Mouse (Mus musculus): Measurements from ENCODE around the gene Tas2r120. TPM values are rescaled to one million over a fixed set of nuclear protein-coding genes. Genes with fewer than 3 reads are reported as not detected.
"Not testable (repeated sequence)": the region's sequence is repeated elsewhere in the genome, so short reads cannot be mapped to it uniquely, and the experiment has no call there.

The Tas2r120 gene
- not detected in 2 replicates for polyA plus RNA-seq (2015; fragmentation: Nextera tagmentation; extraction: Ambion mirVana)

DNA sequence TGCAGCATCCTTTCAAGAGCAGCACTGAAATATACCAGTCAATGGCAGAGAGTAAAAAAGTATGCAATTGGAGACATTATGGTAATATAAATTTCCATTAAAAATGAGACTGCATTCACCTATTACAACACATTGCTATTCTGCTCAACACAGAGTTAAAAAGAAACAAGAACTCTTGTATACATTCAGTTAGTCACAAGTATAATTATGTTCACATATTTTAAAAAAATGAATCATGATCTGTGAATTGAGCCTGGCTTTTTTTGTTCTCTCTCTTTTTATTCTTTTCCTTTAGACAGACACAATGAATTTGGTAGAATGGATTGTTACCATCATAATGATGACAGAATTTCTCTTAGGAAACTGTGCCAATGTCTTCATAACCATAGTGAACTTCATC is at the start of gene Tas2r120:
TSS of gene Tas2r120 (plus strand) at position 301 of the 400 bp plus-strand sequence.
- Histone ChIP-seq H3K9me3 (ENCODE audit: control insufficient read depth, low read length) (no peaks in the 10 kb centered on the region), H3K36me3 (ENCODE audit: control insufficient read depth, insufficient read depth) (no peaks in the 10 kb centered on the region), H3K27me3 (replicated peaks; ENCODE audit: control insufficient read depth, insufficient read depth, low read length) (no peaks in the 10 kb centered on the region), H3K4me2 (ENCODE audit: low read length) (no peak within 1 kb of the TSS), H3K4me3 (replicated peaks; ENCODE audit: low read length) (no peak within 1 kb of the TSS), H3K4me1 (replicated peaks; ENCODE audit: control insufficient read depth, insufficient read depth, low read length) (no peaks in the 10 kb centered on the region), H3K27ac (ENCODE audit: low read length) (no peak within 1 kb of the TSS), H3K9ac (replicated peaks; ENCODE audit: low read depth, low read length) (no peak within 1 kb of the TSS)
- no peak for ATAC-seq

GRCm38 (mm10) chr6:132649399-132649798 is 7.4 kb upstream of the Tas2r120 start:
- Histone ChIP-seq H3K9ac (replicated peaks; ENCODE audit: low read depth, low read length) (no peak overlapping the region), H3K27ac (ENCODE audit: low read length) (no peak overlapping the region), H3K4me1 (replicated peaks; ENCODE audit: control insufficient read depth, insufficient read depth, low read length) (no peaks in the 10 kb centered on the region), H3K4me3 (replicated peaks; ENCODE audit: low read length) (no peak overlapping the region), H3K4me2 (ENCODE audit: low read length) (no peak overlapping the region), H3K36me3 (ENCODE audit: control insufficient read depth, insufficient read depth) (no peaks in the 10 kb centered on the region), H3K27me3 (replicated peaks; ENCODE audit: control insufficient read depth, insufficient read depth, low read length) (no peaks in the 10 kb centered on the region), H3K9me3 (ENCODE audit: control insufficient read depth, low read length) (0 out of 2 replicates have a peak, but pooled peaks cover 2% of the 10 kb centered on the region)
- no peak for ATAC-seq

GRCm38 (mm10) chr6:132651426-132651825 is 5.3 kb upstream of the Tas2r120 start, which contains the start of gene A630073D07Rik:
A630073D07Rik (minus strand) TSS chr6:132651526.
- Histone ChIP-seq H3K4me3 (replicated peaks; ENCODE audit: low read length) (no peak within 1 kb of the TSS), H3K4me1 (replicated peaks; ENCODE audit: control insufficient read depth, insufficient read depth, low read length) (no peaks in the 10 kb centered on the region), H3K4me2 (ENCODE audit: low read length) (no peak within 1 kb of the TSS), H3K27ac (ENCODE audit: low read length) (no peak within 1 kb of the TSS), H3K9ac (replicated peaks; ENCODE audit: low read depth, low read length) (no peak within 1 kb of the TSS), H3K36me3 (ENCODE audit: control insufficient read depth, insufficient read depth) (no peaks in the 10 kb centered on the region), H3K27me3 (replicated peaks; ENCODE audit: control insufficient read depth, insufficient read depth, low read length) (no peaks in the 10 kb centered on the region), H3K9me3 (ENCODE audit: control insufficient read depth, low read length) (no peaks in the 10 kb centered on the region)
- ATAC-seq: no peak
- 72% methylated on average over 1 of the region's 1 CpGs for WGBS

DNA sequence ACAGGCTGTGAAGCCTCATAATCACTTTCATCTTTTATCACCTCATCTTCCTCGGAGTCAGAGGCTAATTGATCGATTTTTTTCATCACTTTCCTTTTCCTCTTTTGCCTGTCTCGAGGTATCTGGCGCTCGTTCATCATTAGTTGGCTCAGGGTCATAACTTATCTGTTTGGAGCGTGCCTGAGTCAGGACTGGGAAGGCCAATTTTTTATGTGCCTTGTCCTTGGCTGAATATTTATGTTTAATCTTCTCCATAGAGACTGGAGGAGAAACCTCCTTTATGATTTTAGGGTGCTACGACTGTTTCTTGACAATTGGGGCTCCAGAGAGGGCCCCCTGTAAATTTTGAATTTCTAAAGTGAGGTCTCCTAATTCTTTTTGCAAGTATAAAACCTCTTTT is 34.8 kb downstream of the Tas2r120 start:
- H3K4me3 ChIP-seq (replicated peaks; ENCODE audit: low read length); H3K9ac ChIP-seq (replicated peaks; ENCODE audit: low read depth, low read length); H3K9me3 ChIP-seq (ENCODE audit: control insufficient read depth, low read length); H3K36me3 ChIP-seq (ENCODE audit: control insufficient read depth, insufficient read depth); H3K4me2 ChIP-seq (ENCODE audit: low read length); H3K27ac ChIP-seq (ENCODE audit: low read length); H3K4me1 ChIP-seq (replicated peaks; ENCODE audit: control insufficient read depth, insufficient read depth, low read length); ATAC-seq; H3K27me3 ChIP-seq (replicated peaks; ENCODE audit: control insufficient read depth, insufficient read depth, low read length): not testable (repeated sequence)
- 81% methylated on average over 7 of the region's 7 CpGs for WGBS

DNA sequence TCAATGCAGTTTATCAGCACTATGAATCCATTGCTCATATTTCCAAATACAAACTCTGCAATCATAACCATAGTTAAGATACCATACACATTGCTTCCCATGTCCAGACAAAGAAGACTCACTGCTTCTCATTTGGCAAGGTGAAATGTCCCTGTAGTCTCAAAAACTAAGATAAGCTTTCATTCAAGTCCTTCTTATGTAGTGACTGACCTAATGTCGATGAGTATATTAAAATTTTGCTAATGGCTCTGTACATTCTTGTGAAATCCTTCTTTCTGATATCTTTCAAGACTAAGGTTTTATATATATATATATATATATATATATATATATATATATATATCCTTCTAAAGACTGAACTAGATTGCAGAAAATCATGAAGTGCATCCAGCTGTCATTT is 44.2 kb downstream of the Tas2r120 start, which contains the start of gene Tas2r121:
TSS of gene Tas2r121 (minus strand) at position 101 of the 400 bp plus-strand sequence.
- Histone ChIP-seq H3K4me3 (replicated peaks; ENCODE audit: low read length) (no peak within 1 kb of the TSS), H3K4me2 (ENCODE audit: low read length) (no peak within 1 kb of the TSS), H3K36me3 (ENCODE audit: control insufficient read depth, insufficient read depth) (no peaks in the 10 kb centered on the region), H3K9me3 (ENCODE audit: control insufficient read depth, low read length) (no peaks in the 10 kb centered on the region), H3K27ac (ENCODE audit: low read length) (no peak within 1 kb of the TSS), H3K4me1 (replicated peaks; ENCODE audit: control insufficient read depth, insufficient read depth, low read length) (no peaks in the 10 kb centered on the region), H3K27me3 (replicated peaks; ENCODE audit: control insufficient read depth, insufficient read depth, low read length) (no peaks in the 10 kb centered on the region), H3K9ac (replicated peaks; ENCODE audit: low read depth, low read length) (no peak within 1 kb of the TSS)
- WGBS: 82% methylated on average over 1 of the region's 1 CpGs
- ATAC-seq: no peak

Other genes starting within 250 kb of the Tas2r120 start
- gene Prh1, start 87.1 kb upstream of the Tas2r120 start, polyA plus RNA-seq (2015; fragmentation: Nextera tagmentation; extraction: Ambion mirVana): not detected in 2 replicates
- gene Prp2, start 61.0 kb upstream of the Tas2r120 start, polyA plus RNA-seq (2015; fragmentation: Nextera tagmentation; extraction: Ambion mirVana): not detected in 2 replicates
- gene A630073D07Rik, start 5.4 kb upstream of the Tas2r120 start, polyA plus RNA-seq (2015; fragmentation: Nextera tagmentation; extraction: Ambion mirVana): not detected in 2 replicates
- gene Tas2r121, start 44.1 kb downstream of the Tas2r120 start, polyA plus RNA-seq (2015; fragmentation: Nextera tagmentation; extraction: Ambion mirVana): not detected in 2 replicates
- not detected in 2 replicates for gene Tas2r122, start 55.0 kb downstream of the Tas2r120 start, polyA plus RNA-seq (2015; fragmentation: Nextera tagmentation; extraction: Ambion mirVana)
- not detected in 2 replicates for gene Tas2r115, start 81.1 kb downstream of the Tas2r120 start, polyA plus RNA-seq (2015; fragmentation: Nextera tagmentation; extraction: Ambion mirVana)
- gene Tas2r124, start 97.8 kb downstream of the Tas2r120 start, polyA plus RNA-seq (2015; fragmentation: Nextera tagmentation; extraction: Ambion mirVana): not detected in 2 replicates
- not detected in 2 replicates for gene Tas2r102, start 105.2 kb downstream of the Tas2r120 start, polyA plus RNA-seq (2015; fragmentation: Nextera tagmentation; extraction: Ambion mirVana)
- gene Tas2r136, start 121.2 kb downstream of the Tas2r120 start, polyA plus RNA-seq (2015; fragmentation: Nextera tagmentation; extraction: Ambion mirVana): not detected in 2 replicates
- gene Tas2r117, start 145.9 kb downstream of the Tas2r120 start, polyA plus RNA-seq (2015; fragmentation: Nextera tagmentation; extraction: Ambion mirVana): not detected in 2 replicates
- gene Tas2r123, start 190.2 kb downstream of the Tas2r120 start, polyA plus RNA-seq (2015; fragmentation: Nextera tagmentation; extraction: Ambion mirVana): not detected in 2 replicates
- gene Tas2r116, start 198.5 kb downstream of the Tas2r120 start, polyA plus RNA-seq (2015; fragmentation: Nextera tagmentation; extraction: Ambion mirVana): not detected in 2 replicates
- gene Tas2r110, start 211.1 kb downstream of the Tas2r120 start, polyA plus RNA-seq (2015; fragmentation: Nextera tagmentation; extraction: Ambion mirVana): not detected in 2 replicates
- not detected in 2 replicates for gene Tas2r113, start 236.1 kb downstream of the Tas2r120 start, polyA plus RNA-seq (2015; fragmentation: Nextera tagmentation; extraction: Ambion mirVana)